Mouse (Mus musculus) heart, adult 18-20 months (tissue): ENCODE results near the gene Trim47. TPM values are rescaled to one million over a fixed set of nuclear protein-coding genes. Genes with fewer than 3 reads are reported as not detected.

Experiments
- DNase-seq, 2 experiments: peaks; one replicate each; pipeline ENCODE4 v3.0.0; 2021 to 2022; ENCODE audit warnings: mixed read lengths in 1 of 2
- total RNA-seq, 2 experiments: library from RNA; stranded (reverse); gene quantifications; 2 replicates each; pipeline ENCODE4 v1.2.3; 2021

The Trim47 gene
- total RNA-seq, 2 experiments from 2014 or later, result 24.7 to 27.6 TPM

- peak in 1 of 2 experiments; percentile 32 for DNase-seq
These were observed 63.4 kb downstream of the Trim47 start for GRCm38 (mm10) chr11:116063562-116063961.

- no peak for DNase-seq
These were observed 64.5 kb downstream of the Trim47 start for GRCm38 (mm10) chr11:116062521-116062920.

GRCm38 (mm10) chr11:116061641-116062415 lies 65.2 kb downstream of the Trim47 start:
- DNase-seq, result no peak

GRCm38 (mm10) chr11:116060596-116060995 lies 66.4 kb downstream of the Trim47 start:
- no peak for DNase-seq

DNA sequence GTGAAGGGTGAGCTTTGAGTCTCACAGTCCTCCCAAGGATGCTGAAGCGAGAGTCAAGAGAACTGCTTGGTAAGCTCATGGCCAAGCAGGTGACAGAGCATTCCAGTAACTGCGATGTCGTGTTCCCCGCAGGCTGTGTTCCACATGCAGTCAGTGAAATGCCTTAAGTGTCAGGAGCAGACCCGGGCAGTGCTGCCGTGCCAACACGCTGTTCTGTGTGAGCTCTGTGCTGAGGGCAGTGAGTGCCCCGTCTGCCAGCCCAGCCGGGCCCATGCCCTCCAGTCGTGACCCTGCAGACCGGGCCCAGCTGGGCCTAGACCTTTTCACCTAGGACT lies 67.4 kb downstream of the Trim47 start:
- DNase-seq, result no peak

GRCm38 (mm10) chr11:116058868-116059690 lies 67.9 kb downstream of the Trim47 start:
- no peak for DNase-seq

DNA sequence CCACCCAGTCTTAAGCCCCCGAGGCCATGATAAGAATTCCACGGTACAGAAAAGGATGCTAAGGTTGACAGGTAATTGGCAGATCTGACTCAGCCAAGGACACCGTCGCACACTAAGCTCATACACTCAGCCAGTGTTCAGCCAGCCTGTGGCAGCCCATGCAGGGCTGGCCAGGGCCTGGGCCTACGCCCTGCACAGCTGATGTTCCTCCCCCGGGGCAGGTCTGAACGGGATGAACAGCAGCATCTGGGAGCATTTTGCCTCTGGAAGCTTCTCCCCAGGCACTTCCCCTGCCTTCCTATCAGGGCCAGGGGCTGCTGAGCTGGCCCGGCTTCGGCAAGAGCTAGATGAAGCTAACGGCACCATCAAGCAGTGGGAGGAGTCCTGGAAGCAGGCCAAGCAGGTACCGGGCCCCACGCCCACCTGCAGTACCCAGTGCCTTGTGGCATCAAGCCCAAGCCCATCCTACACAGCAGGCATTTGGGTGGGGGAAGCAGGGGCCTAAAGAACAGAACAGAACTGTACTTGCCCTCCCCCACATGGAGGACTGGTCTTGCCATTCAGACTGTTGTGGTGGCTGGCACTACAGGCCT lies 68.9 kb downstream of the Trim47 start:
- DNase-seq, result no peak

GRCm38 (mm10) chr11:116057237-116057881 lies 69.7 kb downstream of the Trim47 start:
- DNase-seq, result peak; percentile 36 to 41

- no peak for DNase-seq
These were observed 71.1 kb downstream of the Trim47 start for GRCm38 (mm10) chr11:116055873-116056272.

Other genes starting within 250 kb of the Trim47 start
- 1 to 10 TPM; 8.2 to 8.8 TPM for gene Smim5, start 227.2 kb downstream of the Trim47 start, total RNA-seq
- gene Smim6, start 215.2 kb downstream of the Trim47 start, total RNA-seq, result not detected
- gene Sap30bp, start 193.9 kb downstream of the Trim47 start, total RNA-seq, result 10 to 100 TPM; 19.0 to 19.9 TPM
- gene Recql5, start 193.7 kb downstream of the Trim47 start, total RNA-seq, result 1 to 10 TPM; 7.5 to 7.8 TPM
- 1 to 10 TPM; 1.9 to 3.7 TPM for gene Itgb4, start 152.5 kb downstream of the Trim47 start, total RNA-seq
- gene Galk1, start 114.5 kb downstream of the Trim47 start, total RNA-seq, result 10 to 100 TPM; 14.1 to 15.0 TPM
- 100 to 1,000 TPM in 1 of 2 experiments, 10 to 100 TPM in 1; 98.0 to 107 TPM for gene H3f3b, start 99.2 kb downstream of the Trim47 start, total RNA-seq
- 1 to 10 TPM; 5.2 to 7.8 TPM for gene Unk, start 96.9 kb downstream of the Trim47 start, total RNA-seq
- gene Unc13d, start 49.2 kb downstream of the Trim47 start, total RNA-seq, result 1 to 10 TPM in 1 of 2 experiments, under 1 TPM in 1; 0.42 to 2.0 TPM
- gene Wbp2, start 40.2 kb downstream of the Trim47 start, total RNA-seq, result 100 to 1,000 TPM in 1 of 2 experiments, 10 to 100 TPM in 1; 93.3 to 109 TPM
- 10 to 100 TPM in 1 of 2 experiments, 1 to 10 TPM in 1; 9.6 to 10.5 TPM for gene Trim65, start 3.9 kb upstream of the Trim47 start, total RNA-seq
- gene Mrpl38, start 11.7 kb upstream of the Trim47 start, total RNA-seq, result 10 to 100 TPM; 56.8 to 66.1 TPM
- gene Fbf1, start 41.0 kb upstream of the Trim47 start, total RNA-seq, result 10 to 100 TPM; 13.5 to 18.1 TPM
- gene Ten1, start 71.6 kb upstream of the Trim47 start, total RNA-seq, result 10 to 100 TPM; 14.1 to 17.4 TPM
- gene Acox1, start 71.8 kb upstream of the Trim47 start, total RNA-seq, result 100 to 1,000 TPM; 171 to 200 TPM
- under 1 TPM; 0.15 to 0.46 TPM for gene Evpl, start 110.9 kb upstream of the Trim47 start, total RNA-seq
- 10 to 100 TPM; 59.0 to 67.2 TPM for gene Srp68, start 147.0 kb upstream of the Trim47 start, total RNA-seq
- not detected for gene Galr2, start 153.7 kb upstream of the Trim47 start, total RNA-seq
- 10 to 100 TPM; 50.2 to 55.4 TPM for gene Exoc7, start 180.0 kb upstream of the Trim47 start, total RNA-seq
- 1 to 10 TPM in 1 of 2 experiments, not detected in 1; 2.2 TPM for gene Foxj1, start 208.2 kb upstream of the Trim47 start, total RNA-seq